Mouse (Mus musculus): Measurements from ENCODE around the gene Ugt8a. TPM values are rescaled to one million over a fixed set of nuclear protein-coding genes. Genes with fewer than 3 reads are reported as not detected.

Ugt8a gene
- polyA plus RNA-seq, 1 experiment from 2014 or later, result 0.39 TPM

DNA sequence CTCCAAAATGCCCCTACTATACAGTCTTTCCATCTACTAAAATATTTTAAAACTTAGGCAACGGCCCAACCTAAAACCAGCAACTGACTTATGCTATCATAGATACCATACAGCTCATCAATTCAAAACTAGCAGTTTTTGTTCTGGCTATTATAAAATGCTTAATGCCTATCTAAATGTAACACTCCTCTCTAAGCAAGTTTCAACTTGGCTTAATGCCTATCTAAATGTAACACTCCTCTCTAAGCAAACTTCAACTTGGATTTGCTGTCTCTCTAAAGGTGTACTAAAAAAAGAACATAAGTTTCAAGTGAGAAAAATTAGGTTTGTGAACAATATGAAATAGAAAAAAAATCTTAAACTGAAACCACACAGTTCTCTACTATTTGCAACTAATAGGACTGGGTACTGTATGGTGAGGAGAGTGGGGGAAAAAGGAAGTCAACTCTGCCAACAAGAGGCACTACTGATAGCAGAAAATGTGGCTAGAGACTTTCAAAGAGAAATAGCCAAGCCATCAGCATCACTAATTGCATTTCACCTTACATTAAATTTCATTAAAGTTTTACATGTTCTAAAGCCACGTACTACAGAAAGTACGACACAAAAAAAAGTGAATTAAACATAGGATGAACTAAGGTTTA is 5.7 kb downstream of the Ugt8a start:
- DNase-seq, result no peak
- peaks cover 10% of the 10 kb centered on the region for H3K27me3 ChIP-seq (ENCODE audit: insufficient read depth, low read length)
- H3K36me3 ChIP-seq (replicated peaks; ENCODE audit: insufficient read depth, low read length), result no peaks in the 10 kb centered on the region
- no peak overlapping the region for H3K4me3 ChIP-seq (ENCODE audit: low read depth, low read length)
- peaks cover 1% of the 10 kb centered on the region for H3K4me1 ChIP-seq (ENCODE audit: insufficient read depth)
- H3K4me2 ChIP-seq (ENCODE audit: low read depth, low read length), result no peak overlapping the region
- WGBS (ENCODE audit: insufficient replicate concordance), result 75% methylated on average over 3 of the region's 3 CpGs
- H3K27ac ChIP-seq (ENCODE audit: low read depth), result 0 out of 2 replicates have a peak overlapping the region, but pooled peaks have one; percentile 29
- TF ChIP-seq EP300 (IDR thresholded peaks at IDR 0.05; ENCODE audit: low read depth), result peak; percentile 96
- no peak for TF ChIP-seq CTCF (IDR thresholded peaks at IDR 0.05; ENCODE audit: low read depth)
- no peak overlapping the region for H3K9ac ChIP-seq (replicated peaks)
- no peaks in the 10 kb centered on the region for H3K9me3 ChIP-seq (ENCODE audit: low read length)
- peak; percentile 88 for ATAC-seq

DNA sequence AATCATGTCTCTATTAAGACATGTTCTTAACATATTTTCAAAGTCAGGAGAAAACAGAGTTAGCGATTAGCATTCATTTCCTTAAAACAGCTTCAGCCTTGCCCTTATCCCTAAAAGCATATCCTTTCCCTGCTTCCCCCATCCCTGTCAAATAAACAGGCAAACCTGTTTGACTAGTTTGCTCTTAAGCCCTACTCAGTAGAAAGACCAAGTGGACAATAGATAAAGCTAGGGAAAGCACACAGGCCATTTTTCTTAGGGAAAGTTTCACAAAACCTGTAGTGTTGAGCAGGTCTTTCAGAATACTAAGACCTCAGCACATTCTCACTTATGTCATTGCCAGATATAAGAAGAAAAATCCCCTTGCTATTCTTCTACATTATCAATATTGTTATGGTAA is 7.4 kb downstream of the Ugt8a start:
- 55% methylated on average over 1 of the region's 1 CpGs for WGBS (ENCODE audit: insufficient replicate concordance)
- no peaks in the 10 kb centered on the region for H3K36me3 ChIP-seq (replicated peaks; ENCODE audit: insufficient read depth, low read length)
- H3K4me3 ChIP-seq (ENCODE audit: low read depth, low read length), result no peak overlapping the region
- no peak overlapping the region for H3K9ac ChIP-seq (replicated peaks)
- DNase-seq (no peak), ATAC-seq (no peak)
- peaks cover 2% of the 10 kb centered on the region; the same call in 1 of the 2 replicates for H3K27me3 ChIP-seq (ENCODE audit: insufficient read depth, low read length)
- H3K27ac ChIP-seq (ENCODE audit: low read depth), result no peak overlapping the region
- H3K4me2 ChIP-seq (ENCODE audit: low read depth, low read length), result no peak overlapping the region
- TF ChIP-seq CTCF (IDR thresholded peaks at IDR 0.05; ENCODE audit: low read depth), result no peak
- no peak for TF ChIP-seq EP300 (IDR thresholded peaks at IDR 0.05; ENCODE audit: low read depth)
- H3K4me1 ChIP-seq (ENCODE audit: insufficient read depth), result no peaks in the 10 kb centered on the region
- H3K9me3 ChIP-seq (ENCODE audit: low read length), result no peaks in the 10 kb centered on the region

DNA sequence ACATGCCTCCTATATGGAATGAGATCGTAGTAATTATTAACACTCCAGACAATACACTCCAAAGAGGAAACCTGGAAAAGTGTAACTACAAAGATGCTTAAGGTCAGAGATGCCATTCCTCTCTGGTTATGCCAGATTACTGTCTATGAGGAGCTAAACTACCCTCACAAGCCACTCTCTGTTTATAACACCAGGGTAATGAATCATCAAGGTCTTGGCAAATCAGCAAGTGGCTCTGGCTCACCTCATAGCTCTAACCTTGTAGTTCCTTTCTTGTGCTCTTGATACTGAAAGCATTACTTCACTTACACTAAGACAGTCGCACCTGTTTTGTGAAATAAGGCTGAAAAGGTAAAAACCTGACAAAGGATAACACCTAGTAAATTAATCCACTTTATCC is 17.5 kb downstream of the Ugt8a start:
- DNase-seq (no peak), ATAC-seq (no peak)
- no peak overlapping the region for H3K27ac ChIP-seq (ENCODE audit: low read depth)
- no peaks in the 10 kb centered on the region for H3K9me3 ChIP-seq (ENCODE audit: low read length)
- whole genome bisulfite sequencing (ENCODE audit: insufficient replicate concordance), result 63% methylated on average over 2 of the region's 2 CpGs
- TF ChIP-seq EP300 (IDR thresholded peaks at IDR 0.05; ENCODE audit: low read depth), result no peak
- no peak for TF ChIP-seq CTCF (IDR thresholded peaks at IDR 0.05; ENCODE audit: low read depth)
- H3K36me3 ChIP-seq (replicated peaks; ENCODE audit: insufficient read depth, low read length), result no peaks in the 10 kb centered on the region
- H3K9ac ChIP-seq (replicated peaks), result no peak overlapping the region
- H3K4me3 ChIP-seq (ENCODE audit: low read depth, low read length), result no peak overlapping the region
- no peaks in the 10 kb centered on the region for H3K4me1 ChIP-seq (ENCODE audit: insufficient read depth)
- no peaks in the 10 kb centered on the region for H3K27me3 ChIP-seq (ENCODE audit: insufficient read depth, low read length)
- no peak overlapping the region for H3K4me2 ChIP-seq (ENCODE audit: low read depth, low read length)

DNA sequence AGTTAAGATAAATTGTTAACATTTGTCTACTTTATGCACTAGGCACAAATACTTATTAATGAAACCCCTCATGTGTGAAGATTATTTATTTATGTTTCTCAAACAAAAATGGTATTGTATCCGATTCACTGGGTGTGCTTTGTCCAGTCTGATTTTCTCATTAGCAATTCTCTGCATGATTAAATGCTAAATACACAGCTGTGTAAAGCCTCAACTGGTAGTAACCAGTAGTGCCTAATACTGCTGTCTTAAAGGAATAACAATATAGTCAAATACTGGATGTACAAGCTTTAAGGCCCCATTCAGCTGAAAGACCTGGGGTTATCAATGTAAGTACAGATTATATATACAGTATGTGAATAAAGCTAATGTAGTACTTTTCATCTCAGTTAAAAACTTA is 39.4 kb downstream of the Ugt8a start:
- WGBS (ENCODE audit: insufficient replicate concordance), result 78% methylated on average over 1 of the region's 1 CpGs
- ATAC-seq, result no peak
- no peak for TF ChIP-seq CTCF (IDR thresholded peaks at IDR 0.05; ENCODE audit: low read depth)
- no peak for TF ChIP-seq EP300 (IDR thresholded peaks at IDR 0.05; ENCODE audit: low read depth)

DNA sequence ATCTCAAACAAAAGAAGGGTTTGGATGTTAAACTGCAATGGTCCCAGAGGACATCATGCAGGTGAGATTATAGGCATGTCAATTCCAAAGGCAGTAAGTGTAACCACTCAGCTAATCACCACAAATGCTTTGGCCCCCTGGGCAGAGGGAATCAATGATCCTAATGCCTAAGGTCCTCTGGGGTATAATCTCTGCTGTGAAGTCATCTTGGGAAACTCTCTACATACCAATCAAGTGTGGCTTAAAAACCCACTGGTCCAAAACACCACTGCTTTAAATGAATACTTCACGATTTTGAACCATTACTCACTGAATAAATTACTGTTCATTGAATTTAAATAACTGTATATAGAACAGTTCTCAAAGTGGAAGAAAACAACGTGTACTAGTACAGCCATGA is 51.3 kb downstream of the Ugt8a start:
- H3K4me1 ChIP-seq (ENCODE audit: insufficient read depth), result no peaks in the 10 kb centered on the region
- no peak for DNase-seq
- H3K4me2 ChIP-seq (ENCODE audit: low read depth, low read length), result no peak overlapping the region

More for the DNA sequence above, 39.4 kb downstream of the Ugt8a start:
- no peak for DNase-seq
- no peak overlapping the region for H3K9ac ChIP-seq (replicated peaks)
- no peak overlapping the region for H3K4me2 ChIP-seq (ENCODE audit: low read depth, low read length)
- H3K4me3 ChIP-seq (ENCODE audit: low read depth, low read length), result no peak overlapping the region
- H3K9me3 ChIP-seq (ENCODE audit: low read length), result no peaks in the 10 kb centered on the region
- no peaks in the 10 kb centered on the region for H3K4me1 ChIP-seq (ENCODE audit: insufficient read depth)
- no peaks in the 10 kb centered on the region for H3K27me3 ChIP-seq (ENCODE audit: insufficient read depth, low read length)
- H3K27ac ChIP-seq (ENCODE audit: low read depth), result no peak overlapping the region
- H3K36me3 ChIP-seq (replicated peaks; ENCODE audit: insufficient read depth, low read length), result no peaks in the 10 kb centered on the region

DNA sequence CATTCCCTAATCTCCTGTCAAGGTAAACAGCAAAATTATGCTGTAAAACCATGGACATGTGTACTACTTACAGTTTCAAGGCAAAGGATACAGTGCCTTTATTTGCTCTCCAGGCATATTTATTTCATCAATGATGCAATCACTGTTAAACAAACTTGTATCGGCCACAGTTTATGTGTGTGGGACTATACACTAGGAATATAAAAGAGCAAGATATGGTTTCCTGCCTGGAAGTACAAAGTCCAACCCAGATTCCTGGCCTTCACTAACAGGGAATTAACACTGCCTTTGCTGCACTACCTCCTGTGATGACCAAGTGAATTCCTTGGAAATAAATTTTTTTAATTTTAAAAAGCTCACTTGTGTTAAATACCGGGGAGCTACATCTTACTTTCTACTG is 53.5 kb downstream of the Ugt8a start:
- DNase-seq (no peak), ATAC-seq (no peak)
- Histone ChIP-seq H3K4me1 (ENCODE audit: insufficient read depth) (no peaks in the 10 kb centered on the region), H3K27ac (ENCODE audit: low read depth) (no peak overlapping the region), H3K27me3 (ENCODE audit: insufficient read depth, low read length) (no peaks in the 10 kb centered on the region), H3K9me3 (ENCODE audit: low read length) (no peaks in the 10 kb centered on the region), H3K36me3 (replicated peaks; ENCODE audit: insufficient read depth, low read length) (no peaks in the 10 kb centered on the region), H3K9ac (replicated peaks) (no peak overlapping the region), H3K4me3 (ENCODE audit: low read depth, low read length) (no peak overlapping the region), H3K4me2 (ENCODE audit: low read depth, low read length) (no peak overlapping the region)
- 66% methylated on average over 2 of the region's 2 CpGs for WGBS (ENCODE audit: insufficient replicate concordance)
- TF ChIP-seq EP300 (IDR thresholded peaks at IDR 0.05; ENCODE audit: low read depth) (no peak), CTCF (IDR thresholded peaks at IDR 0.05; ENCODE audit: low read depth) (no peak)

More for the DNA sequence above, 51.3 kb downstream of the Ugt8a start:
- no peak overlapping the region for H3K9ac ChIP-seq (replicated peaks)
- WGBS (ENCODE audit: insufficient replicate concordance), result 62% methylated on average over 2 of the region's 2 CpGs
- H3K27me3 ChIP-seq (ENCODE audit: insufficient read depth, low read length), result no peaks in the 10 kb centered on the region
- no peak for ATAC-seq
- no peaks in the 10 kb centered on the region for H3K9me3 ChIP-seq (ENCODE audit: low read length)
- H3K4me3 ChIP-seq (ENCODE audit: low read depth, low read length), result no peak overlapping the region
- TF ChIP-seq EP300 (IDR thresholded peaks at IDR 0.05; ENCODE audit: low read depth) (no peak), CTCF (IDR thresholded peaks at IDR 0.05; ENCODE audit: low read depth) (no peak)
- no peaks in the 10 kb centered on the region for H3K36me3 ChIP-seq (replicated peaks; ENCODE audit: insufficient read depth, low read length)
- no peak overlapping the region for H3K27ac ChIP-seq (ENCODE audit: low read depth)
